Mouse (Mus musculus) midbrain, embryonic 16.5 days (tissue): ENCODE results near the gene Lect2. TPM values are rescaled to one million over a fixed set of nuclear protein-coding genes. Genes with fewer than 3 reads are reported as not detected.

Source experiments
- ATAC-seq: fragments of 200-750 bp; cut with Nextera tagmentation; 2 replicates; pipeline ENCODE4 v1.8.0; 2017; ENCODE audit warnings: moderate TSS enrichment
- H3K27ac ChIP-seq: fragments of 300-500 bp; sonication (generic); 2 replicates; pipeline ENCODE4 v1.5.1; 2014; ENCODE audit warnings: mild to moderate bottlenecking, low read length, mixed read lengths
- H3K27me3 ChIP-seq: fragments of 300-500 bp; sonication (generic); 2 replicates; pipeline ENCODE4 v1.6.1; 2014; ENCODE audit warnings: low read depth, low read length, mixed read lengths; ENCODE audit not compliant: control insufficient read depth, insufficient read depth
- H3K36me3 ChIP-seq: fragments of 300-500 bp; sonication (generic); 2 replicates; pipeline ENCODE4 v1.6.1; 2014; ENCODE audit warnings: mild to moderate bottlenecking, low read length, moderate library complexity, mixed read lengths; ENCODE audit not compliant: control insufficient read depth, insufficient read depth
- H3K4me1 ChIP-seq: fragments of 300-500 bp; sonication (generic); 2 replicates; pipeline ENCODE4 v1.6.1; 2014; ENCODE audit warnings: mild to moderate bottlenecking, low read length, mixed read lengths; ENCODE audit not compliant: control insufficient read depth, insufficient read depth
- H3K4me2 ChIP-seq: fragments of 300-500 bp; sonication (generic); 2 replicates; pipeline ENCODE4 v1.6.1; 2014; ENCODE audit warnings: mild to moderate bottlenecking, low read length, mixed read lengths
- H3K4me3 ChIP-seq: fragments of 300-500 bp; sonication (generic); 2 replicates; pipeline ENCODE4 v1.5.1; 2014; ENCODE audit warnings: low read depth, mild to moderate bottlenecking, low read length, moderate library complexity, mixed read lengths
- H3K9ac ChIP-seq: fragments of 300-500 bp; sonication (generic); 2 replicates; pipeline ENCODE4 v1.6.1; 2014; ENCODE audit warnings: low read depth, low read length, mixed read lengths
- H3K9me3 ChIP-seq: fragments of 300-500 bp; sonication (generic); replicated peaks from 2 replicates; pipeline ENCODE4 v1.6.1; 2014; ENCODE audit warnings: mild to moderate bottlenecking, low read length, mixed read lengths; ENCODE audit not compliant: control insufficient read depth, poor library complexity, severe bottlenecking
- WGBS: fragments of 180-500 bp; shearing (Covaris S2); extraction: QIAGEN DNeasy Blood & Tissue Kit; methylation state at CpG from one replicate; pipeline ENCODE4 v1.1.7; 2014; 5-methylcytosine and 5-hydroxymethylcytosine counted together
- polyA plus RNA-seq: library from polyadenylated mRNA; unstranded; fragments of >200 nt; fragmentation: Nextera tagmentation; extraction: Ambion mirVana; gene quantifications from 2 replicates; pipeline ENCODE4 v1.2.1, GENCODE M21; 2015

The Lect2 gene
- polyA plus RNA-seq, 1 experiment from 2014 or later, result not detected

DNA sequence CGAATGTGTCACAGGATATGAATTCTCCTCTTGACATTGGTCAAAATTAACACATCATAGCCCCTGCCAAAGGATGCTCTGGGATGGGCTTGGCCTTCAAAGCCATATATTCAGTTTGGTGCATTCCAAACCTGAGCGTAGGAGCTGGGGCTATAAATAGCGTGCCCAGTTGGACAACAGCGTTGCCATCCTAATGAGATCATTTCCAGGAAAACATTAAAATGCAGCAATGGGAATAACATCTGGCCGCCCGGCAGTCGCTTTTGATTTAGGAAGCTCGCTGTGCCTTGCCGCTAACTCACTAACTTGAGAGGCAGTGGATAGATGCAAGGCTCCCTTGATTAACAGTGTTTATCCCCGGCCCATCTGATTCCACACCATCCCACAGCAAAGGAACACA, 18.0 kb upstream of the Lect2 start:
- WGBS, result 39% methylated on average over 10 of the region's 10 CpGs
- no peak overlapping the region for H3K4me3 ChIP-seq

GRCm38 (mm10) chr13:56563075-56563474, 14.8 kb upstream of the Lect2 start:
- WGBS, result 36% methylated on average over 6 of the region's 6 CpGs
- Histone ChIP-seq H3K4me3 (no peak overlapping the region), H3K4me2 (no peak overlapping the region), H3K9ac (no peak overlapping the region), H3K27ac (no peak overlapping the region), H3K27me3 (no peaks in the 10 kb centered on the region), H3K4me1 (peaks cover 3% of the 10 kb centered on the region; the same call in 1 of the 2 replicates), H3K36me3 (no peaks in the 10 kb centered on the region), H3K9me3 (no peaks in the 10 kb centered on the region)
- no peak for ATAC-seq

More for the DNA sequence above, 18.0 kb upstream of the Lect2 start:
- Histone ChIP-seq H3K9ac (no peak overlapping the region), H3K27me3 (no peaks in the 10 kb centered on the region), H3K36me3 (no peaks in the 10 kb centered on the region), H3K27ac (no peak overlapping the region), H3K4me2 (no peak overlapping the region), H3K4me1 (peaks cover 3% of the 10 kb centered on the region; the same call in 1 of the 2 replicates), H3K9me3 (no peaks in the 10 kb centered on the region)
- no peak for ATAC-seq

DNA sequence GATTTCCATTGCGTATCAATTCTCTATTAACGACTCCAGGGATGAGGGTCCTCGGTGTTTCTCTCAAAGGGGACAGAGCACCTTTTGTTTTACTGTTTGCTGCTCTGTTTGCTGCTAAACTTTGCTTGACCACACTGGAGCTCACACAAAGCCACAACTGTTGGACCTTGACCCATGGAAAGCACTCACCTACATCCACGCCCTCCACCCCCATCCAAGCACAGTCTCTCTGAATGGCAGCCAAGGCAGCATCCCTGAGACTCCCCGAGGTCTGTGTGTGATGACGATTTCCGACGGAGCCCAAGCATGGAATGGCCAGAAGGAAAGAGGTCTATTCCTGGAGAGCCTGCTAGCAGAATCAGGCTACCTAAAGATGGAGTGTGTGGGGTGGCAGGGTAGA, 12.8 kb upstream of the Lect2 start:
- no peak overlapping the region for H3K27ac ChIP-seq
- 82% methylated on average over 8 of the region's 8 CpGs for WGBS
- H3K4me1 ChIP-seq, result no peaks in the 10 kb centered on the region; the same call in 1 of the 2 replicates
- H3K4me2 ChIP-seq, result no peak overlapping the region
- no peaks in the 10 kb centered on the region for H3K9me3 ChIP-seq
- ATAC-seq, result no peak
- no peak overlapping the region for H3K4me3 ChIP-seq
- H3K9ac ChIP-seq, result no peak overlapping the region
- no peaks in the 10 kb centered on the region for H3K36me3 ChIP-seq
- no peaks in the 10 kb centered on the region for H3K27me3 ChIP-seq

- Histone ChIP-seq H3K27me3 (no peaks in the 10 kb centered on the region), H3K36me3 (no peaks in the 10 kb centered on the region), H3K9ac (no peak overlapping the region), H3K27ac (no peak overlapping the region), H3K4me1 (no peaks in the 10 kb centered on the region), H3K4me2 (no peak overlapping the region), H3K4me3 (no peak overlapping the region), H3K9me3 (no peaks in the 10 kb centered on the region)
- ATAC-seq, result no peak
- 82% methylated on average over 6 of the region's 6 CpGs for WGBS
Measured at GRCm38 (mm10) chr13:56559841-56560370, 11.6 kb upstream of the Lect2 start.

DNA sequence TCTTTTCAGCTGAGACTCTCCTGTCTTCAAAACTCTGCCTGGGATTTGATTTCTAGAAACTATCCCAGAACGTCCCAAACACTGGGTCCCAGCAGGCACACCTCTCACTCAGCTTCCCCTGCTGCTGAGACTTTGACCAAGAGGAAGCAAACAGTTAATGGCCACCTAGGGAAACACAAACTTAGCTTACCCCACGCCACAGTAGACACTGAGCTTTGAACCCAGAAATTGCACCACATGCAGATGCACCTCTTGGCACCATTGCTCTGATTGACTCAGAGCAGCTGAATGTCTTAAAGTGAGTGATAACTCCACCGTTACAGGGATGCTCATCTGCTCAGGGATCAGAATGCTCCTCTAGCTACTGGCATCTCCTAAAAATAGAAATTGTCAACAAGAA, 10.5 kb upstream of the Lect2 start:
- no peak overlapping the region for H3K9ac ChIP-seq
- H3K4me1 ChIP-seq, result peaks cover 8% of the 10 kb centered on the region
- H3K4me3 ChIP-seq, result no peak overlapping the region
- no peaks in the 10 kb centered on the region for H3K9me3 ChIP-seq
- no peak overlapping the region for H3K4me2 ChIP-seq
- H3K27me3 ChIP-seq, result no peaks in the 10 kb centered on the region
- no peak for ATAC-seq
- no peak overlapping the region for H3K27ac ChIP-seq
- H3K36me3 ChIP-seq, result no peaks in the 10 kb centered on the region
- WGBS, result 45% methylated on average over 3 of the region's 3 CpGs

DNA sequence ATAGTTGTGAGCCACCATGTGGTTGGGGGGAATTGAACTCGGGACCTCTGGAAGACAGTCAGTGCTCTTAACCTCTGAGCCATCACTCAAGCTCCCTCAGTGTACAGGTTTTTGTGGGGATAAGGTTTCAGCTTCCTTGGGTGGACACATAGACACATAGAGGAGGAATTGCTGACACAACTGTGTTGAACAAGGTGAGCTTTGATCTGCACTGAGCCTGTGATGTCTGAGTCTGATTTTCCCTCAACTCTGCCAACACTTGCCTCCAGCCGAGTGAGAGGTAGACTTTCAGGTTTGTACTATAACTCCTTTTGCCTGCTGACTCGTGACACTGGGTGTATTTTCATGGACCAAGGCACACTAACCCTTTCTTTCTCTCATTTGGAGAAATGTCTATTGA, 8.4 kb upstream of the Lect2 start:
- Histone ChIP-seq H3K9me3 (no peaks in the 10 kb centered on the region), H3K36me3 (no peaks in the 10 kb centered on the region), H3K27ac (no peak overlapping the region), H3K4me2 (no peak overlapping the region), H3K9ac (no peak overlapping the region), H3K4me3 (no peak overlapping the region), H3K27me3 (no peaks in the 10 kb centered on the region), H3K4me1 (peaks cover 8% of the 10 kb centered on the region)
- no peak for ATAC-seq
- WGBS, result 76% methylated on average over 3 of the region's 3 CpGs

DNA sequence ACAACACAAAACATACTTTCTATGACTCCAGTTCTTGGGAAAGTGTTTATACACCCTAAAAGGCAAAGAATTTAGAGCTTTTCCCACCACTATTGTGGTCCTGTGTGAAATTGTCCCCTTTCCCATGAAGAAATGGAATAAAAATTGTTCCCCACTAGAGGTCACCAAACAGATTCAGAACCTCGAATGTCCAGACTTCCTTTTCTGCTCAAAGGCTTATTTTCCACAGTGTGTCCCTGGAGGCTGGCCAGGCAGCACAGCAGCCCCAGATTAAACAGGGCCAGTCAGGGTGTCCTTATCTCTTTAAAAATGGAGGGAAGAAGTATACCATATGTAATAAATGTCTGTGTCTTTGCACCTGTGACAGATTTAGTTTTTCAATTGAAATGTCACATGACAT, 7.7 kb upstream of the Lect2 start:
- no peak overlapping the region for H3K9ac ChIP-seq
- no peaks in the 10 kb centered on the region for H3K36me3 ChIP-seq
- H3K4me3 ChIP-seq, result no peak overlapping the region
- no peak overlapping the region for H3K4me2 ChIP-seq
- H3K9me3 ChIP-seq, result no peaks in the 10 kb centered on the region
- 0% methylated on average over 1 of the region's 1 CpGs for WGBS
- H3K4me1 ChIP-seq, result peaks cover 8% of the 10 kb centered on the region
- ATAC-seq, result no peak
- no peaks in the 10 kb centered on the region for H3K27me3 ChIP-seq
- no peak overlapping the region for H3K27ac ChIP-seq

DNA sequence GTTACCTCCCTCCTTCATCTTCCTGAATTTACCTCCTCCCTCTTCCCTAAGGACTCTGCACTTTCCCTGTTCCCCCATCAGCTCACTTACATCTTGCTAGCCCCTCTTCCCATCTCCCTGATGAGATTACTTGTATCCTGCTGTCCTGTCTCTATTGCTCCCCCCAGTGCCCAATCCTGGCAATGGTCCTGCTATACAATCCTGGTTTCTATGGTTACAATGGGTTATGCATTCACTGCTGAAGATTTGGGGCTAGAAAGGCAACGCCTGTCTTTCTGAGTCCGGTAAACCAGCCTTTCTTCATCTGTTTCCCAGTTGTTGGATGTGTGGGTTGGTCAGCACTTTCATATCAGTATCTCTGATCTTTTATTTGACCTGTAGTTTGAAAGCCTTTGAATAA, 6.1 kb upstream of the Lect2 start:
- H3K4me3 ChIP-seq, result no peak overlapping the region
- ATAC-seq, result peak; percentile 54; the same call in 1 of the 2 replicates

GRCm38 (mm10) chr13:56553923-56554322, 5.6 kb upstream of the Lect2 start:
- H3K9ac ChIP-seq, result no peak overlapping the region
- H3K4me2 ChIP-seq, result no peak overlapping the region
- H3K4me3 ChIP-seq, result no peak overlapping the region
- ATAC-seq, result no peak
- H3K27ac ChIP-seq, result no peak overlapping the region
- H3K36me3 ChIP-seq, result no peaks in the 10 kb centered on the region
- peaks cover 8% of the 10 kb centered on the region for H3K4me1 ChIP-seq
- no peaks in the 10 kb centered on the region for H3K9me3 ChIP-seq
- WGBS, result 51% methylated on average over 2 of the region's 2 CpGs
- H3K27me3 ChIP-seq, result no peaks in the 10 kb centered on the region

More for the DNA sequence above, 6.1 kb upstream of the Lect2 start:
- Histone ChIP-seq H3K9me3 (no peaks in the 10 kb centered on the region), H3K27me3 (no peaks in the 10 kb centered on the region), H3K4me2 (no peak overlapping the region), H3K9ac (no peak overlapping the region), H3K36me3 (no peaks in the 10 kb centered on the region), H3K4me1 (peaks cover 8% of the 10 kb centered on the region), H3K27ac (no peak overlapping the region)
- WGBS, result 2% methylated on average over 2 of the region's 2 CpGs
